Mouse (Mus musculus) neural tube, embryonic 10.5 days (tissue): Measurements from ENCODE around the gene Rmdn2.

Experiments
- DNase-seq: peaks from one replicate; pipeline ENCODE4 v3.0.0-alpha.2; 2017; ENCODE audit warnings: low spot score; ENCODE audit errors: extremely low spot score

The Rmdn2 gene

DNA sequence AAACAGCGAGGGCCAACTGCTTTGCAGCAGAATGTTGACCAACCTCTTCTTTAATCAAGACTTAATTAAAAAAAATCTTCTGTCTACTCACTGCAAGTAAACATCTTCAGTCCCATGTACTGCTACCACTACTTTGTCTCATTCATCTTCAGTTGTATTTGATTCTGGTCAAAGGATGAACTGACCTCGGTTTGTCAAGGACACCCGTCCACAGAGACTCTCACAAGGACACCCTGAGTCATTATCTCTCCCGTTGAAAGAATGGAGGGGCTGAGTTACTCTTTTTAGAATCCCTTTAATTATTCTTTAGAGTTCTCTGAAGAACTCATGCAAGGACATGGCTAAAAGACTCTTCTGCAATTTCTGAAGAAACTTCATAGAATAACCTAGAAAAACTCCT is at the start of gene Rmdn2:
Gene Rmdn2, plus strand, starts transcription at position 319 of the 400 bp plus-strand sequence.
- DNase-seq: no peak

DNA sequence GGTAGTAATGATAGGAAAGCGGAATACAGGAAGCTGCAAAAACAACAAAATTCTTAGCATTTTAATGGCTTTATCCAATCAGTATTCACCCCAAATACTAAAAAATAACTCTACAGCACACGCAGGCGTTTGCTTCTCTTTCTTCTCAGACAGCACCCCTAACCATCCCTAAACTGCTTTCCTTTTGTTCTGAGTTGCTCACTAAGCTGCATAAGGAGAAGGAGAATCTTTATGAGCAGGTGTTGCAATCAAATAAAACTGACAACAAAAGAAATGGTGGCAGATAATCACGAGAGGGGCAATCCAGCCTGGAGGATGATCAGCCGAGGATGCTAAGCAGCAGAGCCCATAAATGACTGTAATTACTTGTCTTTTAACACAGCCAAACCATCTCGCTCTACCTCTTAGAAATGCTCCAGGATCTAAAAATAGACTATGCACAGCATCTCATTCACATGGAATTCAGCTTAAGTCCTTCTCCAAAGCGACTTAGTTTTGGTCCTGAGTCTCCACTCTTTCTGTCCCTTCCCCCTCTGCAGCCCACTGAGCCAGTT is 48.5 kb upstream of the Rmdn2 start:
- DNase-seq: no peak

DNA sequence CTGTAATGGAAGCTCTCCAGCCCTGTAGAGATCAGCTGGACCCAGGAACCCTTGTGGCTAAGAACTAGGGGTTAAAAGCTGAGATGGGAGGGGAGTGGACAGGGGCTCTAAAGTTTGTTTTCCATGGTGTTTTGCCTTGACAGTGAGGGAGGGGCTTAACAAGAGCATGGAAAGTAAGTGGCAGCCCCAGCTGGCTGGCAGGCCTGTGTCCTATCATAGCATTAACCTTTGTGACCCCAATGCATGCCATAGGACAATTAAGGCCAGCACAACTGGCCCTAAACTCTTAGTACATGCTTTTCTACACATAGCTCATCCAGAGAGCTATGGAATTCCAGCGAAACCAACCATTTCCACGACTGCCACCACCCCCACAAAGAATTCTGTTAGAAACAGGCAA is 47.9 kb upstream of the Rmdn2 start:
- DNase-seq: peak; percentile 23

DNA sequence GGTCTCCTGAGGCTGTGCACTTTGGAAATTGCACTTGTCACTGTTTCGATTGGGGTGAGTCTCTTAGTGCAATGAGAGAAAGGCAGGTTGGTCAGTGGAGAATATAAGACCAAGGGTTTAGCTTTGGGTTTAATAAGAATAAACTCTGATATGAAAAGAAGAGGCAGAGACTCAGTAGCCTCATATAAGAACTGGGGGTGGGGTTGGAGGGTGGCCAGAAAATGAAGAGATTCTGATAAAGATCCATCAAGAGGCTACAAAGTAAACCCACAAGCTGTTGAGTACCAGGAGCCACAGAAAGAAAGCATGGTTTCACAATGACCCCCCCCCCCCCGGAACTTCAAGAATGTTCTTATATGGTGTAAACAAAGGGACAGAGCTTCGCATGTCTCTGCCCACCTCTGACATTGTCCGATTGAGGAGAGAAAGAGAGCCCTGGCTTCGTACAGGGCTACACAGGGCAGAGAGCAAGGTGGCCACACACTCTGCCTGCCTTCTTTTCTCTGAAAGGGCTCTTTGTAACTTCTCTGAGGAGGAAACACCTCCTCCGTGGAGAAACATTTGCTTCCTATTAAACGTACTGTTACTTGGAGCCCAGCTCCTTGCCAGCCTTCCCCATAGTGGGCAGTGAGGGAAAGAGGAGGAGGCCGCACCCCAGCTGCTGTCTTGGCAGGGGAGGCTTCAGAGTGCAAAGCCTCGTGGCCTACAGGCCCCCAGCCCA is 46.3 kb upstream of the Rmdn2 start:
- peak; percentile 19 for DNase-seq

DNA sequence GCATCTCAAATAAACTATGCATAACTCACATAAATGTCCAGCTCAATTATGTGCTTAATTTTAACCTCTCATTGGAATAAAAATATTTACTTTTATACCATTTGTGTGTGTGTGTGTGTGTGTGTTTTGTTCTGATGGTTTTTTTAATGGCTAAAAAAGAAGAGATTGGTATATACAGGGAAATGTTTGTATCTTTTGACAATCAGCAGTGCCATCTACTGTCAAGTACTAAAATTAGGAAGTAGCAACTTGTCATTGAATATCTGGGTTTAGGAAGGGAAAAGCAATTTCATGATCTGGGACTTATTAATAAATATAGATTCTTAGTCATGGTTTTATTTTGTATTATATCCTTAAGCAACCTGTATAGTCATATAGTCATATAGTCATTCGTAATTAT is 43.3 kb upstream of the Rmdn2 start:
- no peak for DNase-seq

DNA sequence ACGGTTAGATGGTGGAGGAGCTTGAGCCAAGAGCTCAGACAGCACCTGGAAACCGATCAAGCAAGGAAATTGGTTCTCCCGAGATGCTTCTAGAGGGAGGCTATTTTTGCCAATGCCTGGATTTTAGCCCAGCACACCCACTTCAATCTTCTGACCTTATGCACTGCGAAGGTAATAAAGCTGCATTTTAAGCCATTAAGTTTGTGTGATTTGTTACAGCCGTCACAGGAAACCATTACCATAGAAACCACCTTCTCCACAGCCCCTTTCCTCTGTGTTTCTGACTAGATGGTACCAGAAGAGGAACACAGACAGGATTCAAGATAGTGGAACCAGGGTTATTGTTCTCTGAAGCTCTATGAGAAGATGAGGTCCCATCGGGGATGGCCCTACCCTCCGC is 33.3 kb upstream of the Rmdn2 start:
- DNase-seq: no peak

DNA sequence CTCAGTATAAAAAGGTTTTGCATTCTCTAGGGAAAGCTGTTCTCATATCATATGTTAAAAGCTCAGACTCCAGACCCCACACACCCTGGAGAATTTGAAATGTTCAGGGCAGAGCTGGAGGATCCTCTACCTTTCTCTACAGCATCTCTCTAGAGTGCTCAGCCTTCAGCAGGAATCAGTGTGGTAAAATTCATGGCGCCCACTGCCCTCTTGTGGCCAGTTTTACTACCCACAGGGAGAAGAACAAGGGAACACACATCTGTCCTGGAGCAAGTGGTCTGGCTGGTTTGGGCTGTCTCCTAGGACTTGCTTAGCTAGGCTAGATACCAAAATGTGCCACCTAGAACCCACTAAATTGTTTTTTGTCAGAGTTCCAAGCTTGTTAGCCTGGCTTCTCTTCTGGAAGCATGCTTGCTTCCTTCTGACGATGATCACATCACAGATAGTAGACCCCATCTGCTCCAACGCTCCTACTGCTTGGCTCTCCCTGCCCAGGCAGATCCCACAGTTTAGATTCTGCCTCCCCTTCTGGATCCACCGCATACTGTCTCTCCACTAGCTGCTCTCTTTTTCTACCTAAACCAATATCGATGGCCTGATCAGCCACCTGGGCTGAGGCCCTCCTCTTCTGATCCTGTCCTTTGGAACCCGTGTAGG is 31.3 kb upstream of the Rmdn2 start:
- peak; percentile 85 for DNase-seq

DNA sequence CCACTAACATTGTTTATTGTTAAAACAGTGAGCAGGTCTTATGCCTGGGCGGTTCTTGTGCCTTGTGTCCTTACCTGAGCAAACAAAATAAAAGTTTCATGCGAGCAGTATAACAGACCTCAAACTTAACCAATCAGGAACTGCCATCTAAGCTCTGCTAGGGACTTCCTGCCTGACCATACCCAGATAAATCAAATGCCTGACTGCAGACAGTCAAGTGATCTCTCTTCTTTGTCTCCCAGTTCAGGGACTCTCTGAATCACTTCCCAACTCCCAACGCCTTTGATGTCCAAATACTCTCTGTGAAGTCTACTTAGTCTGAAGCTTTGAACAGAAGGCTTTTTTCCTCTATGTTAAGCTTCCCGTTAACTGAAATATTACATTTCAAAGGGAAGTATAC is 28.2 kb upstream of the Rmdn2 start:
- no peak for DNase-seq

DNA sequence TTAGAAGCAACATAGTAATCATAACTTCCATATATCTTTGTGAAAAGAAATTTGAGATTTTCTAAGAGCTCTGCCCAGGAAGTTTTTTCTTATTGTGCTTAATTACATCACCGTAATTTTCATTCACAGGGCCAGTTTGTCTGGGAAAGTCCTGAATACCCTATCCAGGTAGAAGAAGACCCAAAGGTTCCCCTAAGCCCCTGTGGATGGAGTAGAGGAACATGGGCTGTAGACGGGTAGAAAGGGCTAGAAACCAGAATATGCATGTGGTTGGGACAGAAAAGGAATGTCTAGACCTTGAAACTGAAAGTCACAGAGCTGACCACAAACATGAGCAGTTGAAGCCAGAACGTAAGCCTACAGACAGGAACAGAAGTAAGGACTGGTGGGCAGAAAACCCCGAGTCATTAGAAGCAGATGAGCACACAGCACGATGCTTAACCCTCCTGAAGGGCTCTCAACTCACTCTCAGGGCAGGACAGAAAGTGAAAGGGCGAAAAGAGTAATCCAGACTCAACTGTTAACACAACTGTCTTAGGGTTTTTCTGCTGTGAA is 27.3 kb upstream of the Rmdn2 start:
- DNase-seq: no peak

DNA sequence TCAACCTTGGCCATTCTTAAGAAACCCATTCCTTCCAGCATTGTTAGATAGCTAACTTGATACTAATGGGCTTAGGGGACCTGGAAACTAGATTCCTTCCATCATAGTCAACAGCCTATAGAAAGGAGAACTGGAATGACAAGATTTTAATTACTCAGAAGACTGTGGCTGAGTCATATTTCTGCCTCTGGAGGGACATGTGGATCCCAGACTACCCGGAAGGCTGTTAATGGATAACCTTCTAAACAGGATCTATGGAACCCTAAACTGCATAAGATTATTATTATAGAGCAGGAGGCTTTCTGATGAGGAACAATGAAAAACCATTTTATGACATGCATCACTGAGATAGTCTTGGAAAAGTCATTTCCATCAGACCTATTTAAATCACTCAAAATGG is 21.8 kb upstream of the Rmdn2 start:
- DNase-seq: no peak

DNA sequence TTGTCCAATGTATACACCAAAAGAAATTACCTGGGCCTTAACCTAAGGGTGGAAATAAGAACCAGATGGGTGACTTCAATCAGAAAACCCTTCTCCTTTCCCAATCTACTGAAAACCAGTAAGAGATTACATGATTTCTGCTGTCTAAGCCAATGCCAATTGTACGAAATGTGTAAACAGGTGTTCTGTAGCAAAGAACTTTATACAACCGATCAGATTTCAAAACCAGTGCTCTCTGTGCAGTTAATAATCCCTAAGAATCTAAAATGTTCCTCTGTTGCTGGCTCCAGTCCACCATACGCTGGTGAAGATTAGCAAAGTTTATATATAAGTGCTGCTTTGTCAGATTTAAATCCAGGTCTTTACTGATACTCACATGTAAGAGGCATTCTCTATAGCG is 15.7 kb upstream of the Rmdn2 start:
- DNase-seq: no peak

DNA sequence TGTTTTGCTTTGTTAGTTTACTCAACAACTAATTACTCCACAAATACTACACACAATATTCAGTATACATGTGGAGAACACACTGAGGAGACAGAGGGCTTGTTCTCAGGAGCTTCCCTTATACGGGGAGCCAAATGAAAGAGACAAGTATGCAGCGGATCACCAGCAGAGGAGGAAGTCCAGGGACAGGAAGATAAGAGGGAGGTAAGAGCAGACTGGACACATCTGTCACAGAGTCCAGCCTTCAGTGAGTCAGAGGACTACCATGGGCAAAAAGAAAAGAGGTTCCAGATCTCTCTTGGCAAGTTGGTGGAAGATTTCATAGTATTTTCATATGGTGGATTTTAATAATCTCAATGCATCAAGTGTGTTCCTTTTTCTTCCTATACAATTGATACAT is 13.5 kb upstream of the Rmdn2 start:
- DNase-seq: no peak

DNA sequence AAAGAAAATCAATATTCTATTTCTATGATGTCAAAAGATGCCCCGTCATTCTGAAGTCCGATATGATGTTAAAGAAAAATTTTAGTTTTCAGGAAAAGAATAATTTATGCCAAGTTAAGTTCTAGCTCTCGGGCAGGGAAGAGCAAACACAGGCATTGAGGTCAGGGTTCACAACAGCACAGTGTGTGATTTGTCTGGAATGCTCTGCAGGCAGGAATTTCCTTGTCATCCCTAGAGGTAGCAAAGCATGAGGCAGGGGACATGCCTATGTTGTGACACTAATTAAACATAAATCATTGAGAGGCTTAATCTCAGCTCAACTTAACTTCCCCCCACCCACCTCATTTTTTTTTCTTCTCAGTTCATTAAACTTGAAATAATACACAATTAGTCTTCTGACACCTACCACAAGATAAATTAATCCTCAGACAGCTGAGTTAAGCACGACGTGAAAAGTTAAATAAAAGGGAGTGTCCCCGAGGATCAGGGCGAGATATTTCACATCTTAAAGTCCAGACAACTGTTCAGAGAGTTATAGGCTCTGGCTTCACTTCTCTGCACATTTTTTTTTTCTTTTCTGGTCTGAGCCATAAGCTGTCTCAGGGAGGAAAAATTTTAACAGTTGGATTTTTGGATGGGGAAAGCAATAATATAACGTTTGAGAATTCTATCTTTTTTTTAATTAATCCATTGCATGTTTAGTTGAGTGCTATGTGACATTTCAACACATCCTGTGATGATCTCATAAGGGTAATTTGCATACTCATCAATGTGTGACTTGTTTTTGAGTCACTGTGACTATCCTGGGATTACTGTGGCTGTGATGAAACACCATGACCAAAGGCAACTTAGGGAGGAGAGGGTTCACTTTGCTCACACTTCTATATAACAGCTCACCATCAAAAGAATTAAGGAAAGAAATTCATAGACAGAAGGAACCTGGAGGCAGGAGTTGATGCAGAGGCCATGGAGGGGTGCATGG is 12.8 kb upstream of the Rmdn2 start:
- no peak for DNase-seq

DNA sequence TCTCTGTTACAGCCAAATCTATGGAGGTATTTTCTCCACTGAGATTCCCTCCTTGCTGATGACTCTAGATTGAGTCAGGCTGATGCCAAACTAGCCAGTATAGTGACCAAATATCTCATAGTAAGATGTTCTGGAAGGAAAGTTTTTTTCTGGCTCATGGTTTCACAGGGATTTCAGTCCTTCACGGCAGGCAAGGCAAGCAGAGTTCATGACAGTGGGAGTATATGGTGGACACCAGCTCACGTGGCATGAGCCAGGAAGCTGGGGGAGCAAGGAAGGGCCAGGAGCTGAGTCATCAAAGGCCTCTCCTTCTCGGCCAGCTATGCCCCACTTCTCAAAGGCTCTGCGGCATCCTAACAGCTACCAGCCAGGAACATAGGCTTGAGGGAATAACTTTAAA is 11.6 kb upstream of the Rmdn2 start:
- no peak for DNase-seq

DNA sequence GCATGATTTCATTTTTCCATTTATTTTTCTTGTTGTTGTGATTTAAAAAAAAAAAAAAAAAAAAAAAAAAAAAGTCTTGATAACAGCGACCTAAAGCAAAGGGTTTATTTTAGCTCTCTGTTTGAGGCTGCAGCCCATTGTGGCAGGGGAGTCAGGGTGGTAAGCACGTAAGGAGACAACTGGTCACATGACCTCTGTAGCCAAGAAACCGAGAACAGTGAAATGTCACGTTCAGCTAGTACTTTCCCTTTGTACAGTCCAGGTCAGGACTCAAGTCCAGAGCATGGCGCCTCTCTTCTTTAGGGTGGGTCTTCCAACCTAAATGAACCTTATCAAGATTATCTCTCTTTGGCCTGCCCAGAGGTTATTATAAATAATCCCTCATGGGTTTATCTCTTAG is 9.3 kb upstream of the Rmdn2 start:
- no peak for DNase-seq

DNA sequence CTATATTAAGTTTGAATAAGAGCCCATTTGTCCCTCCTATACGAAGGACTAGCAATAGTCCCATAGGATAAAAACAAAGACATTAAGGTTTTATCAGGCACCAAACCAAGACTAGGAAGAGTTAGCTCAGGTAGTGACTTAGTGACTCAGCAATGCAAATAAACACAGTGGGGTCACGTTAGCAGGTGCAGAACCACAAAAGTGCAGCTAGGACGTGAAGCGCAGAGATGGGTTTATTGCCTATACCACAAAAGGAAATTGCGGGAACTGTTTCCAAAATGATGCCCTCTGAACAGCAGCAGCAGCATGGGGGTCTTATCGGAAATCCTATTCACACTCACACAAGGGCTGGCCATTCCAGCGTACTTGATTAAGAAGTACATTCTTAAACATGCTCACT is 8.2 kb upstream of the Rmdn2 start:
- no peak for DNase-seq

DNA sequence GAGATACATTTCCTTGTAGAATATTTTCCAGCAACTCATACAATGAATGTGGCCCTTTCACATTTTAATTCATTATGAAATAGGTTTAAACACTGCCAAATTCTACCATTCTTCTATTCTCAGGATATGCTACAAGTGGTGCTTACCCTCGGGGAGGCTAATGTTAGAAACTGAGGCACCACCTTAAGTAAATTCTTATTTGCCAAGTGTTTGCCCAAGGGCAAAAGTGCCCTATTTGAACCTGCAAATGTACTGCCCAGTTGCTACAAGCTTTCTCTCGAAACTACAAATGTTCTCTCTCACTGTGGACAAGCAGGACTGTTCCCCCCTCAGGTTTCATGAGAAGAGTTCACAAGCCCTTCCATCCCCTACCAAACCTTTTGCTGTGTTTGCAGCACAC is 5.9 kb upstream of the Rmdn2 start:
- DNase-seq: no peak

DNA sequence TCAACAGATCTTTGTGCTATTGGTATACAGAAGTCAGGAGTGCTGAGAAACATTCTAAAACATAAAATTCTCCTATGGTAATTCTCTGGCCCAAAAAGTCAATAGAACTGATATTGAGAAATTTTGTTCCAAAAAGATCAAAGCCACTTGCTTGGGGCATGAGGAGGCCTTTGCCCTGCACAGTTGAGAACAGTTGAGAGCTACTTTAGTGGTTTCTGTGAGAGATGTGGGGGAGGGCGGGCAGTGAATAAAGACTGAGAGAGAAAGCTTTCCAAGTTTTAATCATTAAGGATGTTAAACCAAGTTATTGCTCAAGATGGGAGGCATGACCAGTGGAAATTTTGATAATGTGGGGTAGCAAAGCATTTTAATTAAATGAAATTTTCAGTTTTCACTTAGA is 2.0 kb upstream of the Rmdn2 start:
- no peak for DNase-seq

DNA sequence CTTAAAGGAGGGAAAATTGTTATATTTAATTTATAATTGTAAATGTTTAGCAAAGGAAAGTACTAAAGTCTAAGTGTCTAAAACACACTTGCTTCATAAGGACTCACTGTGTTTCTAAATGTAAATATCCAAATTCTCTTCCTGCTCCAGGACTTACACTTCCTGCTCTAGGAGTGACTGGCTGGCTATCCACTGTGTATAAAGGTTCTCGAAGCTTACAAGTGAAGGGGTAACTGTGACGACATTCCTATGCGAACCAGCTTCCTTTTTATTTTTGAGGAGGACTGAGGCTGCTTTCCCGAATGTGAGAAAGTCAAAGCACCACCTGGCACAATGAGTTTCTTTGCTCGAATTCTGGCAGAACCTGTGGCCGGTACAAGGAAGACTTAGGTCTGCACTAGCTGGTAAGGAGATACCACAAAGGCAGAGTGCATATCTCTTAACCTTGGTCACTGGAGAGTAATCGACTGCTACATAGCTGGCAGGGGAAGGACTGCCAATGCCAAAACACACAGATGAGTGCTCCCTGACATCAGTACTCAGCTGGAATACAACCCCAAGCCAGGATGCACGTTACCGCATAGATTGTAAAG is 1.4 kb upstream of the Rmdn2 start:
- DNase-seq: no peak

DNA sequence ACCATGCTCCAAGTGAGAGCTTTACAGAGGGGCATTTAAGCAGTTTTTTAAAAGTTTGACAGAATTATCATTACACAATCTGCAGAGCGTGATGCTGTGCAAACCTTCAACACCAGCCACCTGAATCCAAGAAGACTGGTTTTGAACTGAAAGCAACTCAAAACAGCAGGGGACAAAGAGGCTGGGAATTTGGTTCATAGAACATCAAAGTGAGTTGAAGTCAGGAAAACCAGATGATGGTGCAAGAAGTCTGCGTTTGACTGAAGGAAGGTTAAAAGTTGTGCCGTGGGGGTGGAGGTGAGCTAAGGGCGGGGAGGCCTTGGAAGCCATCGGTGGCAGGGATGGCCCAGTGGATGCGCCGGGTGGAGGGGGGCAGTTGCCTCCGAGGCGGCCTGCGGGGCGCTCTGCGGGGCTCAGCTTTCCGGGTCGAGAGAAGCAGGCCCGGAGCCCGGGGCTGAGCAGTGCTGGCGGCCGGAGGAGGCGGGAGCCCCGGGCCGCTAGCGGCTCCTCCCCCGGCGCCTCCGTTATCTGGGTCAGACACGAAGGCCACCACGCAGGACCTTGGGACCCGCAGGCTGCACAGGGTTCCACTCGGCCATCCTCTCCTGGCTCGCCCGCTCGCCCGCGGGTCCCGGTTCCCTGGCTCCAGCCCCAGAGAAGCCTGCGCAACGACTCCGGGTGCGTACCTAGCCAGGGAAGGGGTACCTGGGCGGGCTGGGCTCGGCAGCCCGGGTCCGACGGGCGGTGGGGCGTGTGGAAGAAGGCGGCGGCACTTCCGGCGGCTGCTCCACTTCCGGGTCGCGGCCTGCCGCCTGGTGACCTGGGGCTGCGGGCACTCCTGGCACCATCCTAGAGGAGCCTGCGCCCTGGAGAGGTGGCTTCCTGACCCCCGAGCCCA is 3.3 kb downstream of the Rmdn2 start:
- peak; percentile 85 for DNase-seq
